Mouse (Mus musculus) liver, embryonic 11.5 days (tissue): Measurements from ENCODE around the gene Melk. TPM values are rescaled to one million over a fixed set of nuclear protein-coding genes. Genes with fewer than 3 reads are reported as not detected.

ENCODE experiments used
- ATAC-seq: fragments of 200-750 bp; cut with Nextera tagmentation; replicated peaks from 2 replicates; pipeline ENCODE4 v1.8.0; 2017; ENCODE audit warnings: moderate number of reproducible peaks, mild to moderate bottlenecking, moderate TSS enrichment, moderate library complexity; ENCODE audit not compliant: low FRiP score
- DNase-seq: peaks from one replicate; pipeline ENCODE4 v3.0.0-alpha.2; 2017; ENCODE audit warnings: low spot score
- H3K27ac ChIP-seq: fragments of 300-500 bp; sonication (generic); 2 replicates; pipeline ENCODE4 v1.5.1; 2014; ENCODE audit warnings: mild to moderate bottlenecking, low read depth, low read length, control low read depth
- H3K27me3 ChIP-seq: fragments of 300-500 bp; sonication (generic); replicated peaks from 2 replicates; pipeline ENCODE4 v1.6.1; 2014; ENCODE audit warnings: low read length, mixed read lengths; ENCODE audit not compliant: control insufficient read depth, insufficient read depth
- H3K36me3 ChIP-seq: fragments of 300-500 bp; sonication (generic); 2 replicates; pipeline ENCODE4 v1.6.1; 2014; ENCODE audit warnings: mild to moderate bottlenecking, low read length, moderate library complexity, mixed read lengths; ENCODE audit not compliant: control insufficient read depth, insufficient read depth
- H3K4me1 ChIP-seq: fragments of 300-500 bp; sonication (generic); replicated peaks from 2 replicates; pipeline ENCODE4 v1.6.1; 2014; ENCODE audit warnings: low read length, mixed read lengths; ENCODE audit not compliant: control insufficient read depth, insufficient read depth
- H3K4me2 ChIP-seq: fragments of 300-500 bp; sonication (generic); 2 replicates; pipeline ENCODE4 v1.6.1; 2014; ENCODE audit warnings: mild to moderate bottlenecking, control low read depth, moderate library complexity
- H3K4me3 ChIP-seq: fragments of 300-500 bp; sonication (generic); 2 replicates; pipeline ENCODE4 v1.5.1; 2014; ENCODE audit warnings: low read depth, low read length, control low read depth
- H3K9ac ChIP-seq: fragments of 300-500 bp; sonication (generic); 2 replicates; pipeline ENCODE4 v1.6.1; 2014; ENCODE audit warnings: low read depth, low read length, control low read depth
- H3K9me3 ChIP-seq: fragments of 300-500 bp; sonication (generic); 2 replicates; pipeline ENCODE4 v1.6.1; 2016; ENCODE audit warnings: low read length, inconsistent platforms, mixed read lengths; ENCODE audit not compliant: control insufficient read depth
- WGBS: fragments of 180-500 bp; shearing (Covaris S2); extraction: QIAGEN DNeasy Blood & Tissue Kit; methylation state at CpG from one replicate; pipeline ENCODE4 v1.1.7; 2014; 5-methylcytosine and 5-hydroxymethylcytosine counted together
- polyA plus RNA-seq: library from polyadenylated mRNA; unstranded; fragments of >200 nt; fragmentation: Nextera tagmentation; extraction: Ambion mirVana; gene quantifications from 2 replicates; pipeline ENCODE4 v1.2.1, GENCODE M21; 2014

Gene Melk
- polyA plus RNA-seq = 36.0 and 42.7 TPM in 2 replicates

- Histone ChIP-seq H3K27me3 (no peaks in the 10 kb centered on the region), H3K4me3 (peak within 1 kb of the TSS; percentile 70), H3K9ac (peak within 1 kb of the TSS; percentile 71), H3K36me3 (no peaks in the 10 kb centered on the region), H3K4me1 (peaks cover 8% of the 10 kb centered on the region), H3K27ac (peak within 1 kb of the TSS; percentile 40; the same call in 1 of the 2 replicates), H3K4me2 (peak within 1 kb of the TSS; percentile 81), H3K9me3 (no peaks in the 10 kb centered on the region)
- WGBS = under 1% methylated on average over 41 of the region's 41 CpGs
- ATAC-seq (peak; percentile 96), DNase-seq (peak; percentile 90)
These were observed at the start of gene Melk for GRCm38 (mm10) chr4:44300781-44301750. TSS of gene Melk (plus strand) at chr4:44300876.

- WGBS = 62% methylated on average over 5 of the region's 5 CpGs
- Histone ChIP-seq H3K9ac (no peak overlapping the region), H3K27me3 (peaks cover 4% of the 10 kb centered on the region)
These were observed 49.2 kb upstream of the Melk start for GRCm38 (mm10) chr4:44251521-44251920.

GRCm38 (mm10) chr4:44251966-44252916, 48.4 kb upstream of the Melk start:
- Histone ChIP-seq H3K4me3 (no peak overlapping the region), H3K36me3 (no peaks in the 10 kb centered on the region), H3K4me2 (peak overlapping the region; percentile 51), H3K9me3 (no peaks in the 10 kb centered on the region), H3K27ac (no peak overlapping the region), H3K9ac (no peak overlapping the region), H3K4me1 (peaks cover 5% of the 10 kb centered on the region), H3K27me3 (peaks cover 4% of the 10 kb centered on the region)
- 11% methylated on average over 13 of the region's 13 CpGs for WGBS
- ATAC-seq (no peak), DNase-seq (no peak)

More at GRCm38 (mm10) chr4:44251521-44251920, 49.2 kb upstream of the Melk start:
- DNase-seq (no peak), ATAC-seq (no peak)
- H3K4me1 ChIP-seq = peaks cover 5% of the 10 kb centered on the region
- no peaks in the 10 kb centered on the region for H3K9me3 ChIP-seq
- H3K4me2 ChIP-seq = no peak overlapping the region
- no peak overlapping the region for H3K27ac ChIP-seq
- no peak overlapping the region for H3K4me3 ChIP-seq
- no peaks in the 10 kb centered on the region for H3K36me3 ChIP-seq

- WGBS = 8% methylated on average over 6 of the region's 6 CpGs
- Histone ChIP-seq H3K27ac (no peak overlapping the region), H3K4me3 (no peak overlapping the region), H3K9ac (no peak overlapping the region), H3K4me2 (peak overlapping the region; percentile 51), H3K9me3 (no peaks in the 10 kb centered on the region), H3K27me3 (no peaks in the 10 kb centered on the region; the same call in 1 of the 2 replicates), H3K4me1 (no peaks in the 10 kb centered on the region; the same call in none of the 2 replicates), H3K36me3 (no peaks in the 10 kb centered on the region)
- DNase-seq (no peak), ATAC-seq (no peak; the same call in 1 of the 2 replicates)
These were observed 47.5 kb upstream of the Melk start for GRCm38 (mm10) chr4:44253191-44253590.

- WGBS = 72% methylated on average over 5 of the region's 5 CpGs
- ATAC-seq (no peak), DNase-seq (no peak)
- Histone ChIP-seq H3K9ac (no peak overlapping the region), H3K4me2 (no peak overlapping the region), H3K27me3 (no peaks in the 10 kb centered on the region; the same call in 1 of the 2 replicates), H3K4me1 (no peaks in the 10 kb centered on the region; the same call in none of the 2 replicates), H3K27ac (no peak overlapping the region), H3K4me3 (no peak overlapping the region), H3K36me3 (no peaks in the 10 kb centered on the region), H3K9me3 (no peaks in the 10 kb centered on the region)
These were observed 46.1 kb upstream of the Melk start for GRCm38 (mm10) chr4:44254579-44254978.

GRCm38 (mm10) chr4:44259126-44259525, 41.5 kb upstream of the Melk start:
- Histone ChIP-seq H3K4me2 (no peak overlapping the region), H3K36me3 (no peaks in the 10 kb centered on the region), H3K27me3 (no peaks in the 10 kb centered on the region), H3K27ac (no peak overlapping the region), H3K9me3 (no peaks in the 10 kb centered on the region), H3K4me1 (no peaks in the 10 kb centered on the region), H3K4me3 (no peak overlapping the region), H3K9ac (no peak overlapping the region)
- DNase-seq (no peak), ATAC-seq (no peak)
- WGBS = 86% methylated on average over 4 of the region's 4 CpGs

- WGBS = 4% methylated on average over 10 of the region's 10 CpGs
- no peaks in the 10 kb centered on the region for H3K9me3 ChIP-seq
- DNase-seq (peak; percentile 60), ATAC-seq (no peak)
- no peaks in the 10 kb centered on the region for H3K36me3 ChIP-seq
- H3K4me3 ChIP-seq = no peak overlapping the region
- no peak overlapping the region for H3K9ac ChIP-seq
- no peak overlapping the region for H3K4me2 ChIP-seq
- no peaks in the 10 kb centered on the region for H3K27me3 ChIP-seq
- no peak overlapping the region for H3K27ac ChIP-seq
- no peaks in the 10 kb centered on the region for H3K4me1 ChIP-seq
These were observed 40.4 kb upstream of the Melk start for GRCm38 (mm10) chr4:44260244-44260643.

GRCm38 (mm10) chr4:44265500-44265899, 35.2 kb upstream of the Melk start:
- Histone ChIP-seq H3K36me3 (no peaks in the 10 kb centered on the region), H3K4me2 (no peak overlapping the region), H3K27ac (no peak overlapping the region), H3K9ac (no peak overlapping the region), H3K9me3 (no peaks in the 10 kb centered on the region), H3K4me1 (no peaks in the 10 kb centered on the region), H3K27me3 (no peaks in the 10 kb centered on the region), H3K4me3 (no peak overlapping the region)
- no peak for ATAC-seq
- 54% methylated on average over 3 of the region's 3 CpGs for WGBS
- no peak for DNase-seq
